Mouse (Mus musculus): ENCODE results near the gene Car4.

DNA sequence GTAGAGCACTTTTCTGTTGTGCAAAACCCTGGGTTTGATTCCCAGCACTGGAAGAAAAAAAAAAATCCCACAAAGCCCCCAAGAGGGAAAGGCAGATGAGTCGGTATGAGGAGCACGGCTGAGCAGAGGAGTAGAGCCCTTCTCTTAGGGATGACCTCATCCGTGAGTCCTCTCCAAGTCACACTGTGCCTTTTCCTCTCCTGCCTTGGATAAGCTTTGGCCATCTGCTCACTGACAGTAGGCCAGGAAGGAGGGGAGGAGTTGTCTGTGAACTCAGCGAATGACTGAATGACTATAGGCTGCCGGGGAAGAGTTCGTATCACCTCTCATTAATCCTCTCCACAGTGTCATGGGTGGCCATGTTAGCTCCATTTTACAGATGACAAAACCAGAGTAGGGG lies 3.2 kb downstream of the Car4 start:
- TF ChIP-seq TCF3 (IDR thresholded peaks at IDR 0.05; ENCODE audit: insufficient read length, low read depth): no peak
- TF ChIP-seq TCF12 (IDR thresholded peaks at IDR 0.05; ENCODE audit: insufficient read depth, poor library complexity, severe bottlenecking): no peak
- no peak for TF ChIP-seq REST (IDR thresholded peaks at IDR 0.05; ENCODE audit: insufficient read depth, insufficient read length)
- no peak for TF ChIP-seq MYOG (IDR thresholded peaks at IDR 0.05; ENCODE audit: control insufficient read depth in 1 of 3, insufficient read depth in 1 of 3, insufficient read length in 2 of 3, low read depth in 2 of 3)

All from myocyte (in vitro differentiated cells).